Mouse (Mus musculus): Measurements from ENCODE around the gene Klhl21.

DNA sequence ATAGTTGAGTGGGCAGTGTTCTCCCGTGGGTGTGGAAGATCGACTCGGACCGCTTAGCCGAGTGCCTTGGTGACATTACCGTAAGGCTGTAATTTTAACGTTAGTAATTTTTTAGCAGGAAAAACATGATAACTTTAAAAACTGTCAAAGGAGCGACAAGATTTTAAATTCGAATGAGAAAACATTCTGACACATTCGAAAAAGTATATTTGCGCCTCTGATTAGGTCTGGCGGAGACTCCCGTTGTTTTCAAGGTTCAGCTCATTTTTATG lies 11.7 kb upstream of the Klhl21 start:
- TF ChIP-seq CTCF (IDR thresholded peaks at IDR 0.05; ENCODE audit: low read depth) (no peak), EP300 (IDR thresholded peaks at IDR 0.05; ENCODE audit: low read depth) (no peak)

Measured in liver, embryonic 14.5 days (tissue).